ENCODE assay signal across 9 mouse cellular contexts in genomic region chr12:57281155-57282114, GRCm38 (mm10). TPM values are rescaled to one million over a fixed set of nuclear protein-coding genes. Genes with fewer than 3 reads are reported as not detected.
DNase-seq lines count a peak whose midpoint lies in the region; ATAC-seq lines count a peak whose summit lies in the region.
"Had no signal": no experiment of that assay in that cellular context is flagged by ENCODE, and none has a peak within 500 bp of the region (broad histone marks: within the 10 kb centered on the region; RNA-seq: fewer than 3 reads in every experiment).

No protein-coding gene starts in this region.

- H3K27ac ChIP-seq in kidney, embryonic 16.5 days (ENCODE audit: low read length), result no peak overlapping the region
- no peak overlapping the region for H3K27ac ChIP-seq in hindbrain, embryonic 15.5 days (replicated peaks)
- H3K27ac ChIP-seq in midbrain, embryonic 14.5 days (replicated peaks; ENCODE audit: low read depth, low read length), result no peak overlapping the region
- H3K27ac ChIP-seq: liver, embryonic 13.5 days had no signal

- peak; percentile 7 to 8 for DNase-seq in kidney, adult 8-10 months
- peak; percentile 49 for DNase-seq in ES-CJ7 (ENCODE audit: low read depth, low spot score)
- peak; percentile 65 for DNase-seq in brain, adult 2 months (ENCODE audit: low read depth, low spot score)
- DNase-seq in midbrain, embryonic 14.5 days, result peak; percentile 84
- DNase-seq in spleen, postnatal 36 days (ENCODE audit: low spot score in 2 of 2), result no peak
- DNase-seq in ovary, adult 18-20 months (ENCODE audit: low spot score), result no peak
- DNase-seq: liver, embryonic 13.5 days had no signal

- H3K27me3 ChIP-seq in kidney, embryonic 16.5 days (ENCODE audit: insufficient read depth, low read length), result no peaks in the 10 kb centered on the region
- no peaks in the 10 kb centered on the region for H3K27me3 ChIP-seq in hindbrain, embryonic 15.5 days
- H3K27me3 ChIP-seq in midbrain, embryonic 14.5 days (ENCODE audit: control insufficient read depth, insufficient read depth, low read length), result no peaks in the 10 kb centered on the region
- H3K27me3 ChIP-seq: liver, embryonic 13.5 days had no signal

- ATAC-seq in kidney, embryonic 16.5 days (ENCODE audit: low FRiP score, low TSS enrichment), result no peak
- ATAC-seq in hindbrain, embryonic 15.5 days (ENCODE audit: low FRiP score, low read depth), result peak; percentile 59; the same call in 1 of the 2 replicates
- ATAC-seq in midbrain, embryonic 14.5 days (ENCODE audit: low FRiP score, low TSS enrichment), result no peak

- no peaks in the 10 kb centered on the region for H3K9me3 ChIP-seq in kidney, embryonic 16.5 days (ENCODE audit: low read length)
- no peaks in the 10 kb centered on the region for H3K9me3 ChIP-seq in hindbrain, embryonic 15.5 days
- no peaks in the 10 kb centered on the region for H3K9me3 ChIP-seq in midbrain, embryonic 14.5 days (ENCODE audit: control insufficient read depth, low read length)
- H3K9me3 ChIP-seq: liver, embryonic 13.5 days had no signal

- WGBS in kidney, embryonic 16.5 days, result 53% methylated on average over 3 of the region's 3 CpGs
- 45% methylated on average over 3 of the region's 3 CpGs for WGBS in hindbrain, embryonic 15.5 days
- WGBS in midbrain, embryonic 14.5 days, result 53% methylated on average over 3 of the region's 3 CpGs

- H3K4me3 ChIP-seq in kidney, embryonic 16.5 days (ENCODE audit: low read length), result no peak overlapping the region
- H3K4me3 ChIP-seq in hindbrain, embryonic 15.5 days, result no peak overlapping the region
- no peak overlapping the region for H3K4me3 ChIP-seq in midbrain, embryonic 14.5 days (replicated peaks; ENCODE audit: low read depth, low read length)
- H3K4me3 ChIP-seq: liver, embryonic 13.5 days had no signal

- no peak overlapping the region for H3K4me2 ChIP-seq in kidney, embryonic 16.5 days (replicated peaks; ENCODE audit: low read depth, low read length)
- no peak overlapping the region for H3K4me2 ChIP-seq in hindbrain, embryonic 15.5 days
- no peak overlapping the region for H3K4me2 ChIP-seq in midbrain, embryonic 14.5 days (ENCODE audit: low read length)
- H3K4me2 ChIP-seq: liver, embryonic 13.5 days had no signal

- no peak overlapping the region for H3K9ac ChIP-seq in kidney, embryonic 16.5 days (replicated peaks; ENCODE audit: low read length)
- no peak overlapping the region for H3K9ac ChIP-seq in hindbrain, embryonic 15.5 days
- no peak overlapping the region for H3K9ac ChIP-seq in midbrain, embryonic 14.5 days (replicated peaks; ENCODE audit: low read length)
- H3K9ac ChIP-seq: liver, embryonic 13.5 days had no signal

- no peaks in the 10 kb centered on the region for H3K36me3 ChIP-seq in kidney, embryonic 16.5 days (ENCODE audit: insufficient read depth, low read length)
- no peaks in the 10 kb centered on the region for H3K36me3 ChIP-seq in hindbrain, embryonic 15.5 days
- H3K36me3 ChIP-seq in midbrain, embryonic 14.5 days (ENCODE audit: control insufficient read depth, insufficient read depth, low read length), result no peaks in the 10 kb centered on the region
- H3K36me3 ChIP-seq: liver, embryonic 13.5 days had no signal

- no peaks in the 10 kb centered on the region for H3K4me1 ChIP-seq in kidney, embryonic 16.5 days (ENCODE audit: insufficient read depth, low read length)
- no peaks in the 10 kb centered on the region for H3K4me1 ChIP-seq in hindbrain, embryonic 15.5 days (replicated peaks)
- H3K4me1 ChIP-seq in midbrain, embryonic 14.5 days (ENCODE audit: control insufficient read depth, insufficient read depth, low read length), result no peaks in the 10 kb centered on the region
- H3K4me1 ChIP-seq: liver, embryonic 13.5 days had no signal

RNA-seq across cellular contexts. Expression of gene Mipol1, which starts 51.2 kb away (rescaled TPM):
- polyA plus RNA-seq in kidney, embryonic 16.5 days (2015; fragmentation: Nextera tagmentation; extraction: Ambion mirVana), result 13.0 and 14.0 TPM in 2 replicates
- 4.1 and 4.9 TPM in 2 replicates for polyA plus RNA-seq in hindbrain, embryonic 15.5 days (2015; fragmentation: Nextera tagmentation; extraction: Ambion mirVana)
- polyA plus RNA-seq in midbrain, embryonic 14.5 days (2014; fragmentation: Nextera tagmentation; extraction: Ambion mirVana), result 3.5 and 5.0 TPM in 2 replicates

RNA-seq across cellular contexts. Expression of gene Prps1l3, which starts 51.2 kb away (rescaled TPM):
- 81.7 and 86.3 TPM in 2 replicates for polyA plus RNA-seq in kidney, embryonic 16.5 days (2015; fragmentation: Nextera tagmentation; extraction: Ambion mirVana)
- polyA plus RNA-seq in hindbrain, embryonic 15.5 days (2015; fragmentation: Nextera tagmentation; extraction: Ambion mirVana), result 24.7 and 28.1 TPM in 2 replicates
- polyA plus RNA-seq in midbrain, embryonic 14.5 days (2014; fragmentation: Nextera tagmentation; extraction: Ambion mirVana), result 28.6 and 38.5 TPM in 2 replicates

Comparison
In these comparisons a context has a peak if more than half of its experiments do, and no peak if none do; other contexts are left out.
1. DNase-seq: peak in kidney, adult 8-10 months (2 of 2), ES-CJ7 (single experiment), brain, adult 2 months (single experiment) and midbrain, embryonic 14.5 days (single experiment); none in spleen, postnatal 36 days (0 of 2) and ovary, adult 18-20 months (single experiment).